Mouse (Mus musculus) E14TG2a.4 (cell line): ENCODE measurements at regions not wholly inside any gene's neighbourhood (a gene's known extent, or its start where the extent isn't known, plus 50 kb on each side); places are given as distances from the start of the nearest gene placed in this dataset.
"Not testable (repeated sequence)": the region's sequence is repeated elsewhere in the genome, so short reads cannot be mapped to it uniquely, and the experiment has no call there.

Experiments
- H3K27me3 ChIP-seq: 2 replicates; pipeline ENCODE4 v1.6.1; 2014; ENCODE audit warnings: low read length, control low read depth; ENCODE audit not compliant: insufficient read depth
- H3K36me3 ChIP-seq: 2 replicates; pipeline ENCODE4 v1.6.1; 2014; ENCODE audit warnings: low read length, control low read depth; ENCODE audit not compliant: insufficient read depth
- H3K4me1 ChIP-seq: replicated peaks from 2 replicates; pipeline ENCODE4 v1.6.1; 2014; ENCODE audit warnings: low read depth, low read length, control low read depth
- H3K4me3 ChIP-seq: replicated peaks from 2 replicates; pipeline ENCODE4 v1.5.1; 2014; ENCODE audit warnings: mild to moderate bottlenecking, low read length
- H3K9me3 ChIP-seq: 2 replicates; pipeline ENCODE4 v1.6.1; 2014; ENCODE audit warnings: low read length, control low read depth
- CTCF ChIP-seq: conservative IDR thresholded peaks from 2 replicates; pipeline ENCODE4 v1.5.1; 2014; ENCODE audit warnings: low read length
- NANOG ChIP-seq: IDR thresholded peaks from 2 replicates; pipeline ENCODE4 v1.6.1; 2014; ENCODE audit warnings: borderline replicate concordance, low read length, mixed read lengths
- POU5F1 ChIP-seq: IDR thresholded peaks from 2 replicates; pipeline ENCODE4 v1.6.1; 2014; ENCODE audit warnings: low read length, borderline replicate concordance

DNA sequence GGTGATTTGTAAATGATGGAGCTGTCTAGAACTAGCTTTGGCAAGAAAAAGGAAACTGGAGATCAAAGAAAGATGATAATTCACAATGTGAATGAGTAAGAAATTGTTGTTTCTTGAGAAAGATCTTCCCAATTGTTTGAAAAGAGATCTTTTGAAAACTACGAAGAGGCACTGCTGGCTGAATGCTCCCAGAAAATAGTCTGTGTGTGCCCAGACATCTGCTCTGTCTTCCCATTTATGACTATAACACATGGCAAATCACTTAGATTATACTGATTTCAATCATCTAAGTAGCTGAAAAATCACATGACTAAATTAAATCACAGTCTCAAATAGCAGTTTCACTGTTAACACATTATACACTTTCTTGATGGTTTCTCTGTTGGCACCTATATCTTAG, 434.2 kb upstream of the Sema6d start:
- Histone ChIP-seq H3K4me3 (no peak overlapping the region), H3K4me1 (no peaks in the 10 kb centered on the region), H3K27me3 (no peaks in the 10 kb centered on the region), H3K9me3 (no peaks in the 10 kb centered on the region), H3K36me3 (no peaks in the 10 kb centered on the region)
- no peak for TF ChIP-seq POU5F1
- TF ChIP-seq CTCF, result no peak
- no peak for TF ChIP-seq NANOG

DNA sequence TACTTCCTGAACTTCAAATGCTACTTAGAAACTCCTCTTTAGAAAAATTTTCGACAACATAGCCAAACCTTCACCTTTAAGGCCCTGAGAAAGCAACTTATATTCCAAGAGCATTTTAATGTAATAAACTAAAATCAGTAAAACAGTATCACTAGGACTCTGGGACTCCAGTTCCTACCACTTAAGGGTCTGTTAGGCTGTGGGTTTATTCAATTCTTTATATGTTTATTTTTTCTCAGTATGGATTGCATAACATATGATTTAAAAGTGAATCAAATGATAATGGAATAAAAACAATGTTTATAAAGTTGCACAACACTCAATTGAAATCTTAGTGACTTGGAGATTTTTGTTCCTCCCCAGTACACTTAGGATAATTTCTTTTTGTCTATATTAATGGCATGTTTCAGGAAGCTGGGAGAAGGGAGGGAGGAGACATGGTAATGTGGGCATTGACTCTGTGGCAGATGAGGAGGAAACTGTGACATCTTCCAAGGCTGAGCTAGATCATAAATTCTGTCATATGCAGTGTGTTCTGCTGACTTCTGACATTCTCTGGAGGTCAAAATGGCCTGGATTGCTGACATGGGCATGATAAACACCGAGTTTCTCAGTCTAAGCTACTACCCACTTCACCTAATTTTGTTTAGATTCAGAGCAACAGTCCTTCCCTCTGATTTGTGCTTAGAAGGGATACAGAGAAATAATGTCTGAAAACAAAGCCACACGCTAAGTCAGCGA, 401.3 kb upstream of the Sema6d start:
- H3K27me3 ChIP-seq, result no peaks in the 10 kb centered on the region
- H3K36me3 ChIP-seq, result no peaks in the 10 kb centered on the region
- no peaks in the 10 kb centered on the region for H3K9me3 ChIP-seq
- no peaks in the 10 kb centered on the region for H3K4me1 ChIP-seq
- no peak for TF ChIP-seq CTCF
- TF ChIP-seq NANOG, result no peak
- no peak for TF ChIP-seq POU5F1
- no peak overlapping the region for H3K4me3 ChIP-seq

DNA sequence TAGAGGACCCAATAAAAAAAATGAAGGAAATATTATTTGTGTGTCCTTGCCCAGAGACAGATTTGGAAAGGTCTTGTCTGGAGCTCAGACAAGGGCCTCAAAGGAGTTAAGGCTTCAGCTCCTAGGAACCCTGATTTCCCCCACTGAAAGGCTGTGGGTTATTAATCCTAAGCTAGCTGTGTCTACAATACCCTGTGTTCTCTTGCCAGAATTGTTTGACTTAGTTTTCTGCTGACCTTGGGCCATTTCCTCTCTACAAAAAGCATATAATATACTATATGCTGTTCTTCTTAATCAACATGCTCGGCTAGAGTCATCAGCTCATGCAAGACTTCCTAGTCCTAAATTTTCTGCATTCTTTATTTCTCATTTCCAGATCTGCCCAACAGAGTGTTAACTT, 400.0 kb upstream of the Sema6d start:
- Histone ChIP-seq H3K27me3 (no peaks in the 10 kb centered on the region), H3K9me3 (no peaks in the 10 kb centered on the region), H3K4me1 (no peaks in the 10 kb centered on the region), H3K36me3 (no peaks in the 10 kb centered on the region), H3K4me3 (no peak overlapping the region)
- TF ChIP-seq NANOG (no peak), POU5F1 (no peak), CTCF (no peak)

DNA sequence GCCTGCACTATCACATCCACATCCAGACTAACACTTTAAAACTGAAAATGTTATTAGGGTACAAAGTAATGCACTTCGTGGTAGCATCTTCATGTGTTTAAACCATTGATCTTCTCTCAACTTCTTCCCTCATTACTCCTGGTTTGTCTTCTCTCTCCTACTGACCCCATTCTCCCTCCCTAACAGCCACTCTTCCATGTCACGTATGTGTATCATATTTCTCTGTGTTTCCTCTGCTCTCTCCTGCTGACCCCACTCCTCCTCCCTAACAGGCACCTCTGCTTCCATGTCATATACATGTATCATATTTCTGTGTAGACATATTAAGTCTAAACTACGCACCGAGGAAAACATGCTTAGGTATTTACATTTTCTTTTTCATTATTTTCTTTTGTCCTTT, 350.1 kb upstream of the Sema6d start:
- H3K4me3 ChIP-seq, result no peak overlapping the region
- no peaks in the 10 kb centered on the region for H3K36me3 ChIP-seq
- TF ChIP-seq POU5F1 (no peak), CTCF (no peak), NANOG (no peak)
- no peaks in the 10 kb centered on the region for H3K9me3 ChIP-seq
- H3K4me1 ChIP-seq, result no peaks in the 10 kb centered on the region
- H3K27me3 ChIP-seq, result no peaks in the 10 kb centered on the region

DNA sequence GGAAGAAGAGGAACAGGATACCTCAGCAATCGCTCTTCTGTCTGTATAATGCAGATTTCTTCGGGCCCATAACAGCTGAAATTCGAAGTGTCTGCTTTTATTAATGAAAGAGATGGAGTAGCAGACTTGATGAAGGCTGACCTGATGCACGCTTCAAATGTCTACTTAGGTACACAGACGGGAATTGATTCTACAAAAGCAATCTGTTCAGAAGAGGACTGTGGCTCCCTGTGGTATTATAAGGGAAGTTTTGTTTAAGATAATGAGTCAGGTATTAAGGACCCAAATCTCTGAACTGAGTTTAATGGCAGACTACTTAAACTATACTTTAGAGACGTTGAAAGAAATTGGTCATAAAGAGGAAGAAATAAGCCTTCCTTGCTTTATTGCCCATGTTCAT, 349.2 kb upstream of the Sema6d start:
- no peaks in the 10 kb centered on the region for H3K9me3 ChIP-seq
- no peaks in the 10 kb centered on the region for H3K4me1 ChIP-seq
- H3K27me3 ChIP-seq, result no peaks in the 10 kb centered on the region
- no peaks in the 10 kb centered on the region for H3K36me3 ChIP-seq
- H3K4me3 ChIP-seq, result no peak overlapping the region
- TF ChIP-seq CTCF, result no peak
- TF ChIP-seq POU5F1, result no peak
- no peak for TF ChIP-seq NANOG

DNA sequence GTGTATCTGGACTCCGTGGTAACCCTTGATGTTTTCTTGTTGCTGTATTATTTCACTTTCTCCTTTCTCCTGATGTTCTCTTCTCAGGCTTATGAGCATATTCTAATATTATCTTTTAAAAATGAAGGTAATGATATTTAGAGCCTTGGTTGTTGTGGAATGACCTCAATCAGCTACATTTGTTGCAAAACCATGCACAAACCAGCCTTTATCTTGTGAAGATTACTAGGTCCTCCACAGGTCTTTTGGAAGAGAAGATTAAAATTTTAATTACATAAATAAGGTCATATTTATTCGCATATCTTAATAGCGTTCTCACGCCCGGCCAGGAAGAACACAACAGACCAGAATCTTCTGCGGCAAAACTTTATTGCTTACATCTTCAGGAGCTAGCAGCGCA, 335.5 kb upstream of the Sema6d start:
- TF ChIP-seq POU5F1 (no peak), NANOG (no peak), CTCF (no peak)

DNA sequence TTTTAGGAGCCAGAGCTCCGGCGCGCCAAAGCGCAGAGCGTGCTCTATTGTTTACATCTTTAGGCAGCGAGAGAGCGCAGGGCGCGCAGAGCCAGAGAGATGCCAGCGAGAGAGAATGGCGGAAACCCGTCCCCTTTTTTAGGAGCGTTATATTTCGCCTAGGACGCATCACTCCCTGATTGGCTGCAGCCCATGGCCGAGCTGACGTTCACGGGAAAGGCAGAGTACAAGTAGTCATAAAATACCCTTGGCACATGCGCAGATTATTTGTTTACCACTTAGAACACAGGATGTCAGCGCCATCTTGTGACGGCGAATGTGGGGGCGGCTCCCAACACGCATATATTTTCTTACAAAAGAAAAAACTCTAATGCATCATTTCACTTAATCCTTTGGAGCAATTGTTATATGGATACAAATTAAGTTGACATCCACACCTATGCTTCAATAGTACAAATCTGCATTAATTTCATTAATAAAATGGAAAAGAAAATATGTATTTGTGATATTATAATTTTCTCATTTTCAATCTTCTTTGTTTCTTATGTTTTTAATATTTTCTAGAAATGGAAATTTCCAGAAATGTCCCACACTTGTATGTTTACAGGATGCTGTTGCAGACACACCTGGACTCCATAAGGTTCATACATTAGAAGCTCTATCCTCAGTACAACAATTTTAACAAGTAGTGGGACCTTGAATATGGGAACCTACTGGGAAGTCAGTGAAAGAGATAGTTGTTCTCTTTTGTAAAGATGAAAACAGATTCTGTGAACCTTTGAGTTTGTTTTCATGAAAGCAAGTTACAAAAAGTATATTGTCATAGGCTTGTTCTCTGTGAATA, 334.9 kb upstream of the Sema6d start:
- not testable (repeated sequence) for H3K27me3 ChIP-seq, H3K9me3 ChIP-seq, H3K36me3 ChIP-seq, H3K4me1 ChIP-seq, H3K4me3 ChIP-seq

More for the DNA sequence above, 335.5 kb upstream of the Sema6d start:
- no peaks in the 10 kb centered on the region for H3K4me1 ChIP-seq
- H3K27me3 ChIP-seq, result no peaks in the 10 kb centered on the region
- H3K9me3 ChIP-seq, result no peaks in the 10 kb centered on the region
- H3K4me3 ChIP-seq, result no peak overlapping the region
- no peaks in the 10 kb centered on the region for H3K36me3 ChIP-seq

DNA sequence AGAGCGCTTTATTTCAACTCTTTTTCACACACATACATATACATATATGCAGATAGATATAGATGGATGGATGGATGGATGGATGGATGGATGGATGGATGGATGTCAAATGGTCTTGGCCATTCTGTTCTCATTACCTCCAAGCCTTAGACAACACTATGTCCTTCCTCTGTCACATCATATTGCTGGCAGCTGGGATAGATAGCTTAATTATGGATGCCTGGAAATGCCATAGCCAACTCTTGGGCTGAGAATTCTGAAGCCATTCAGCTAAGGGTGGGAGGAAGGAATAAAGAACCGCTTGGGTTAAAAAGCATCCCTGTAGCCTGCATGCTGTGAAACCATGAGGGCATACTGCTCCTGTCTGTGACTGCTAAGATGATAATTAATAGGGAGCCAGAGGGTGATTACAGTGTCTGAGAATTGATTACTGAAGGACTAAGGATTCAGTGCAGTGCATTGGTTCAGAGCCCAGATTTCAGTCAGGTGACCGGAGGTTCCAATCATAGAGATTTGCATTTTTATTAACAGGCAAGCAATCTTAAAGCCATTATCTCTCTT, 290.5 kb upstream of the Sema6d start:
- Histone ChIP-seq H3K9me3 (no peaks in the 10 kb centered on the region), H3K27me3 (no peaks in the 10 kb centered on the region), H3K4me3 (no peak overlapping the region), H3K4me1 (no peaks in the 10 kb centered on the region), H3K36me3 (no peaks in the 10 kb centered on the region)
- no peak for TF ChIP-seq CTCF
- TF ChIP-seq POU5F1, result no peak
- TF ChIP-seq NANOG, result no peak

DNA sequence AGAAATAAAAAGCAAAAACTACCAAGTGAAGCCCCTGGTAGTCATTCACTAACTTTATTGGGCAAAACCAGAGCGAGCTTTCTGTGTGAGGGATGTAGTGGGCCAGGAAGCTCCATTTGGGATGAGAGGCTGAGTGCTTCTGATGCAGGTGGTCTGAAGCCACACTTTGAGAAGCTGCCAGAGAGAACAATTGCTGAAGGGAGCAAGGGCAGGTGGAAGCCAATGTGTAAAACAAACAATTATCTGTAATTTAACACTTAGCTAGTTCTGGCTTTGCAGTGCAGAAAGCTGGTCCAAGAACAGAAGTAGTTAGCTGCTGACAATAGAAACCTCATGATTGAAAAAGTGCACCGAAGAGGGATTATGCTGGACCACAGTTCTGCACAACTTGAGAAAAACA, 284.1 kb upstream of the Sema6d start:
- H3K9me3 ChIP-seq, result no peaks in the 10 kb centered on the region
- no peaks in the 10 kb centered on the region for H3K4me1 ChIP-seq
- TF ChIP-seq NANOG (no peak), POU5F1 (no peak), CTCF (no peak)
- H3K27me3 ChIP-seq, result no peaks in the 10 kb centered on the region
- H3K4me3 ChIP-seq, result no peak overlapping the region
- H3K36me3 ChIP-seq, result no peaks in the 10 kb centered on the region
